Mouse (Mus musculus) thymus, adult 2 months (tissue): ENCODE data around the gene Gm39566.

Experiments used
- CTCF ChIP-seq: fragments of 200-500 bp; IDR thresholded peaks from 2 replicates; pipeline ENCODE4 v1.5.1; 2012; ENCODE audit warnings: mild to moderate bottlenecking, control low read depth, low read length, moderate library complexity, borderline replicate concordance; ENCODE audit not compliant: control insufficient read depth, poor library complexity, insufficient read depth; ENCODE audit errors: extremely low read depth
- POLR2A ChIP-seq: fragments of 200-500 bp; IDR thresholded peaks from 2 replicates; pipeline ENCODE4 v1.6.1; 2012; ENCODE audit warnings: mild to moderate bottlenecking, low read length, control low read depth, moderate library complexity; ENCODE audit not compliant: control insufficient read depth, poor library complexity, insufficient read depth; ENCODE audit errors: extremely low read depth

GRCm38 (mm10) chr11:69806378-69806777, 8.7 kb downstream of the Gm39566 start:
- no peak for TF ChIP-seq POLR2A
- no peak for TF ChIP-seq CTCF
